Mouse (Mus musculus) kidney, embryonic 15.5 days (tissue): ENCODE results near the gene Gnai3. TPM values are rescaled to one million over a fixed set of nuclear protein-coding genes. Genes with fewer than 3 reads are reported as not detected.
A peak's percentile ranks its signal among the peaks of the same experiment; 100 is the strongest.

Source experiments
- ATAC-seq: fragments of 200-750 bp; cut with Nextera tagmentation; replicated peaks from 2 replicates; pipeline ENCODE4 v1.8.0; 2017; ENCODE audit warnings: moderate TSS enrichment; ENCODE audit not compliant: low FRiP score
- H3K27ac ChIP-seq: fragments of 300-500 bp; sonication (generic); 2 replicates; pipeline ENCODE4 v1.5.1; 2015; ENCODE audit warnings: mild to moderate bottlenecking, inconsistent platforms
- H3K27me3 ChIP-seq: fragments of 300-500 bp; sonication (generic); 2 replicates; pipeline ENCODE4 v1.6.1; 2015; ENCODE audit warnings: inconsistent platforms
- H3K36me3 ChIP-seq: fragments of 300-500 bp; sonication (generic); 2 replicates; pipeline ENCODE4 v1.6.1; 2015; ENCODE audit warnings: inconsistent platforms
- H3K4me1 ChIP-seq: fragments of 300-500 bp; sonication (generic); 2 replicates; pipeline ENCODE4 v1.6.1; 2015; ENCODE audit warnings: inconsistent platforms
- H3K4me2 ChIP-seq: fragments of 300-500 bp; sonication (generic); 2 replicates; pipeline ENCODE4 v1.6.1; 2015; ENCODE audit warnings: moderate library complexity, mild to moderate bottlenecking, inconsistent platforms
- H3K4me3 ChIP-seq: fragments of 300-500 bp; sonication (generic); replicated peaks from 2 replicates; pipeline ENCODE4 v1.5.1; 2015; ENCODE audit warnings: mild to moderate bottlenecking, inconsistent platforms
- H3K9ac ChIP-seq: fragments of 300-500 bp; sonication (generic); 2 replicates; pipeline ENCODE4 v1.6.1; 2015; ENCODE audit warnings: mild to moderate bottlenecking, inconsistent platforms
- H3K9me3 ChIP-seq: fragments of 300-500 bp; sonication (generic); replicated peaks from 2 replicates; pipeline ENCODE4 v1.6.1; 2016; ENCODE audit warnings: inconsistent platforms
- WGBS: fragments of 180-500 bp; shearing (Covaris S2); methylation state at CpG from one replicate; pipeline ENCODE4 v1.1.7; 2015; ENCODE audit warnings: mixed read lengths; 5-methylcytosine and 5-hydroxymethylcytosine counted together
- polyA plus RNA-seq: library from polyadenylated mRNA; unstranded; fragments of >200 nt; fragmentation: Nextera tagmentation; extraction: Ambion mirVana; gene quantifications from 2 replicates; pipeline ENCODE4 v1.2.1, GENCODE M21; 2015

Gene Gnai3
- polyA plus RNA-seq, 1 experiment from 2014 or later: 176 TPM

GRCm38 (mm10) chr3:108070295-108071293 is 75.4 kb downstream of the Gnai3 start:
- Histone ChIP-seq H3K9me3 (no peaks in the 10 kb centered on the region), H3K27ac (no peak overlapping the region), H3K4me1 (peaks cover 17% of the 10 kb centered on the region; the same call in 1 of the 2 replicates), H3K9ac (no peak overlapping the region), H3K27me3 (no peaks in the 10 kb centered on the region), H3K36me3 (peaks cover 29% of the 10 kb centered on the region), H3K4me3 (no peak overlapping the region), H3K4me2 (no peak overlapping the region)
- WGBS: 67% methylated on average over 10 of the region's 10 CpGs
- ATAC-seq: no peak

- H3K27ac ChIP-seq: peak overlapping the region; percentile 14
- H3K4me2 ChIP-seq: no peak overlapping the region
Measured at GRCm38 (mm10) chr3:108069231-108069870, 76.6 kb downstream of the Gnai3 start.

GRCm38 (mm10) chr3:108068826-108069225 is 77.1 kb downstream of the Gnai3 start:
- H3K4me3 ChIP-seq: no peak overlapping the region
- H3K36me3 ChIP-seq: peaks cover 11% of the 10 kb centered on the region; the same call in 1 of the 2 replicates
- H3K9ac ChIP-seq: no peak overlapping the region
- no peak for ATAC-seq
- peaks cover 17% of the 10 kb centered on the region; the same call in 1 of the 2 replicates for H3K4me1 ChIP-seq
- H3K27ac ChIP-seq: peak overlapping the region; percentile 14
- H3K27me3 ChIP-seq: no peaks in the 10 kb centered on the region
- WGBS: 0% methylated on average over 1 of the region's 1 CpGs
- H3K4me2 ChIP-seq: no peak overlapping the region
- H3K9me3 ChIP-seq: no peaks in the 10 kb centered on the region

More at GRCm38 (mm10) chr3:108069231-108069870, 76.6 kb downstream of the Gnai3 start:
- Histone ChIP-seq H3K9ac (no peak overlapping the region), H3K9me3 (no peaks in the 10 kb centered on the region), H3K36me3 (peaks cover 17% of the 10 kb centered on the region), H3K4me1 (peaks cover 17% of the 10 kb centered on the region; the same call in 1 of the 2 replicates), H3K27me3 (no peaks in the 10 kb centered on the region), H3K4me3 (no peak overlapping the region)
- 57% methylated on average over 13 of the region's 13 CpGs for WGBS
- 0 out of 2 replicates have a peak, but pooled peaks have one; percentile 30 for ATAC-seq

GRCm38 (mm10) chr3:108067370-108067934 is 78.5 kb downstream of the Gnai3 start:
- peaks cover 5% of the 10 kb centered on the region; the same call in 1 of the 2 replicates for H3K36me3 ChIP-seq
- peaks cover 13% of the 10 kb centered on the region; the same call in 1 of the 2 replicates for H3K4me1 ChIP-seq
- 38% methylated on average over 6 of the region's 6 CpGs for WGBS
- H3K4me2 ChIP-seq: no peak overlapping the region
- no peak overlapping the region; the same call in 1 of the 2 replicates for H3K27ac ChIP-seq
- ATAC-seq: peak; percentile 55; the same call in 1 of the 2 replicates
- H3K9ac ChIP-seq: no peak overlapping the region
- no peaks in the 10 kb centered on the region for H3K27me3 ChIP-seq
- H3K9me3 ChIP-seq: no peaks in the 10 kb centered on the region
- H3K4me3 ChIP-seq: no peak overlapping the region

GRCm38 (mm10) chr3:108065551-108065950 is 80.4 kb downstream of the Gnai3 start:
- no peak for ATAC-seq
- no peaks in the 10 kb centered on the region for H3K36me3 ChIP-seq
- no peak overlapping the region for H3K9ac ChIP-seq
- H3K4me3 ChIP-seq: no peak overlapping the region
- H3K9me3 ChIP-seq: no peaks in the 10 kb centered on the region
- H3K4me1 ChIP-seq: peaks cover 13% of the 10 kb centered on the region; the same call in 1 of the 2 replicates
- no peaks in the 10 kb centered on the region for H3K27me3 ChIP-seq
- H3K27ac ChIP-seq: no peak overlapping the region
- 80% methylated on average over 9 of the region's 9 CpGs for WGBS
- H3K4me2 ChIP-seq: no peak overlapping the region

- Histone ChIP-seq H3K4me2 (no peak overlapping the region), H3K27ac (no peak overlapping the region), H3K4me1 (peaks cover 13% of the 10 kb centered on the region; the same call in 1 of the 2 replicates), H3K27me3 (no peaks in the 10 kb centered on the region), H3K9ac (no peak overlapping the region), H3K36me3 (no peaks in the 10 kb centered on the region), H3K9me3 (no peaks in the 10 kb centered on the region), H3K4me3 (no peak overlapping the region)
- ATAC-seq: no peak
- 81% methylated on average over 4 of the region's 4 CpGs for WGBS
Measured at GRCm38 (mm10) chr3:108064672-108065071, 81.3 kb downstream of the Gnai3 start.

- H3K4me3 ChIP-seq: no peak overlapping the region
- 78% methylated on average over 8 of the region's 8 CpGs for WGBS
- ATAC-seq: no peak
- no peaks in the 10 kb centered on the region for H3K27me3 ChIP-seq
- H3K27ac ChIP-seq: no peak overlapping the region
- no peak overlapping the region for H3K9ac ChIP-seq
- no peaks in the 10 kb centered on the region for H3K9me3 ChIP-seq
- H3K4me1 ChIP-seq: peaks cover 4% of the 10 kb centered on the region; the same call in 1 of the 2 replicates
- H3K36me3 ChIP-seq: no peaks in the 10 kb centered on the region
- no peak overlapping the region for H3K4me2 ChIP-seq
Measured at GRCm38 (mm10) chr3:108062648-108063047, 83.3 kb downstream of the Gnai3 start.

GRCm38 (mm10) chr3:108061420-108061819 is 84.5 kb downstream of the Gnai3 start:
- no peak overlapping the region for H3K27ac ChIP-seq
- peak overlapping the region; percentile 15; the same call in 1 of the 2 replicates for H3K4me3 ChIP-seq

More at GRCm38 (mm10) chr3:108061420-108061819, 84.5 kb downstream of the Gnai3 start:
- no peaks in the 10 kb centered on the region for H3K36me3 ChIP-seq
- ATAC-seq: no peak
- WGBS: 17% methylated on average over 7 of the region's 7 CpGs
- H3K9ac ChIP-seq: no peak overlapping the region
- H3K9me3 ChIP-seq: no peaks in the 10 kb centered on the region
- H3K4me2 ChIP-seq: peak overlapping the region; percentile 49
- no peaks in the 10 kb centered on the region for H3K27me3 ChIP-seq
- H3K4me1 ChIP-seq: no peaks in the 10 kb centered on the region

Other genes with a start within 250 kb of the Gnai3 start
- gene Gstm7, start 214.3 kb downstream of the Gnai3 start, polyA plus RNA-seq: 16.6 and 21.3 TPM in 2 replicates
- 7.5 and 8.4 TPM in 2 replicates for gene Gstm6, start 202.4 kb downstream of the Gnai3 start, polyA plus RNA-seq
- 0.26 and 0.66 TPM in 2 replicates for gene Gstm3, start 176.9 kb downstream of the Gnai3 start, polyA plus RNA-seq
- 93.9 and 101 TPM in 2 replicates for gene Gstm2, start 159.7 kb downstream of the Gnai3 start, polyA plus RNA-seq
- 75.6 and 93.6 TPM in 2 replicates for gene Gstm1, start 128.2 kb downstream of the Gnai3 start, polyA plus RNA-seq
- 15.9 and 18.8 TPM in 2 replicates for gene Gstm4, start 101.3 kb downstream of the Gnai3 start, polyA plus RNA-seq
- gene Ampd2, start 59.5 kb downstream of the Gnai3 start, polyA plus RNA-seq: 59.3 and 66.2 TPM in 2 replicates
- 0.68 and 1.9 TPM in 2 replicates for gene Gnat2, start 53.4 kb downstream of the Gnai3 start, polyA plus RNA-seq
- 0.05 and 0.08 TPM in 2 replicates for gene Gpr61, start 8.7 kb upstream of the Gnai3 start, polyA plus RNA-seq
- gene Amigo1, start 40.2 kb upstream of the Gnai3 start, polyA plus RNA-seq: 4.6 and 6.3 TPM in 2 replicates
- 3.8 TPM in 2 replicates for gene Cyb561d1, start 55.1 kb upstream of the Gnai3 start, polyA plus RNA-seq
- gene Atxn7l2, start 64.8 kb upstream of the Gnai3 start, polyA plus RNA-seq: 18.1 and 20.3 TPM in 2 replicates
- 4.4 and 4.9 TPM in 2 replicates for gene Sypl2, start 80.5 kb upstream of the Gnai3 start, polyA plus RNA-seq
- 296 and 312 TPM in 2 replicates for gene Psma5, start 110.8 kb upstream of the Gnai3 start, polyA plus RNA-seq
- 12.1 and 13.1 TPM in 2 replicates for gene Sort1, start 137.9 kb upstream of the Gnai3 start, polyA plus RNA-seq
- not detected in 2 replicates for gene Mybphl, start 218.8 kb upstream of the Gnai3 start, polyA plus RNA-seq
- 47.2 and 48.8 TPM in 2 replicates for gene Psrc1, start 237.7 kb upstream of the Gnai3 start, polyA plus RNA-seq